ENCODE assay signal across 9 mouse cellular contexts in the genomic region with DNA sequence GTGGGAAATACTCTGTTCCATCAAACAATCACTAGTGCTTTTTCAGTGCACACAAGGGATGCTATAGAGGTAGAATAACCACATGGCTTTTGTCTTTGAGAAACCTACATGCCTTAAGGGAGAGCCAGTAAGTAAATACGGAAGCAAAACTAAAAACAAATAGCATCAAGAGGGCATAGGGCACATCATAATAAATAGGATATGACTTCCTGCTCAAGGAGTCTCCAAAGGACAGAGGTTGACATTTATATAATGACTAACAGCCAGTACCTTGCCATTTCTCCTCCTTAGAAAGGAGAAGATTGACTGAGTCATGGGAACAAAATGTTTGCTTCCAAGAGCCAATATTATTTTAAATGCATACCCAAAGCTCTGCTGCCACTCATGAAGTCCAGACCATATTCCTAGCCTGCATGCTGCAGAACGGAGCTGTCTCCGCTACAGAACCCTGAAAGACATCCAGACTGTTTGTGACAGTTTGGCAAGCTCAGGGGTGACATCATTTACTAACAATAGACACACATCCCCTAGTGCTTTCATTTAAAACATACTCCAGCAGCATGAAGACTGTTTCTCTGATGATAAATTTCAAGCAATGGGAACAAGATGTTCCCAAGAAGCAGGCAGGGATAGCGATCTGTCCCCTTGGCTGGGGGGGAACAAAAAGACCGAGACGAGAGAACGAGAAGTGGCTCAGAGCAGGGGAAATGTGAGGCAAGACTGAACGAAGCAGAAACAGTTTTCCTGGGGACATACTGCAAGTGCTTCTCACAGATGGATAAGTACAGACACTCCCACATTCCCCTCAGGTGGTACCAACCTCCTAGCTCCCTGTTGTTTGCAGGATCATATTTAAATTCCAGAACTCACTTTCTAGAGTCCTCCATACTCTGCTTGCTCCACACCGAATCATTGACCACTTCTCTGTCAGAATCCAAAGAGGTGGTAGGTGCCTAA. TPM values are rescaled to one million over a fixed set of nuclear protein-coding genes. Genes with fewer than 3 reads are reported as not detected.
DNase-seq lines count a peak whose midpoint lies in the region; ATAC-seq and TF ChIP-seq lines count a peak whose summit lies in the region.
"Had no signal": no experiment of that assay in that cellular context is flagged by ENCODE, and none has a peak within 500 bp of the region (broad histone marks: within the 10 kb centered on the region; RNA-seq: fewer than 3 reads in every experiment).

No protein-coding gene starts in this region.

- TF ChIP-seq CTCF in midbrain, postnatal 0 days (IDR thresholded peaks at IDR 0.05): no peak
- TF ChIP-seq CTCF in stomach, postnatal 0 days (IDR thresholded peaks at IDR 0.05; ENCODE audit: low read depth): no peak

- 61% methylated on average over 9 of the region's 9 CpGs for WGBS in midbrain, postnatal 0 days
- WGBS in midbrain, embryonic 16.5 days: 71% methylated on average over 9 of the region's 9 CpGs
- 38% methylated on average over 9 of the region's 9 CpGs for WGBS in stomach, postnatal 0 days
- 66% methylated on average over 9 of the region's 9 CpGs for whole genome bisulfite sequencing in hindbrain, embryonic 14.5 days

- no peak for TF ChIP-seq EP300 in stomach, postnatal 0 days (optimal IDR thresholded peaks at IDR 0.05)

- H3K4me2 ChIP-seq in midbrain, postnatal 0 days (ENCODE audit: low read depth, low read length, poor library complexity, severe bottlenecking): no peak overlapping the region
- H3K4me2 ChIP-seq in midbrain, embryonic 16.5 days (ENCODE audit: low read length): no peak overlapping the region
- H3K4me2 ChIP-seq in stomach, postnatal 0 days (replicated peaks; ENCODE audit: low read depth): no peak overlapping the region
- no peak overlapping the region for H3K4me2 ChIP-seq in hindbrain, embryonic 14.5 days (replicated peaks)
- H3K4me2 ChIP-seq: limb, embryonic 13.5 days had no signal

- intact Hi-C loops in heart, postnatal 25 days (cut with DNase I): loop anchor here (10.0 kb wide), 1 partner anchor 145 kb away; no protein-coding TSS in a partner anchor

- no peaks in the 10 kb centered on the region for H3K4me1 ChIP-seq in midbrain, postnatal 0 days (ENCODE audit: insufficient read depth, low read length)
- no peaks in the 10 kb centered on the region for H3K4me1 ChIP-seq in midbrain, embryonic 16.5 days (ENCODE audit: control insufficient read depth, insufficient read depth, low read length)
- H3K4me1 ChIP-seq in stomach, postnatal 0 days (replicated peaks; ENCODE audit: control insufficient read depth, insufficient read depth): no peaks in the 10 kb centered on the region
- no peaks in the 10 kb centered on the region for H3K4me1 ChIP-seq in hindbrain, embryonic 14.5 days (replicated peaks; ENCODE audit: control insufficient read depth, insufficient read depth, low read length)
- H3K4me1 ChIP-seq: limb, embryonic 13.5 days had no signal

- no peak overlapping the region for H3K4me3 ChIP-seq in midbrain, postnatal 0 days (ENCODE audit: low read depth, low read length)
- no peak overlapping the region for H3K4me3 ChIP-seq in midbrain, embryonic 16.5 days (ENCODE audit: low read depth, low read length)
- no peak overlapping the region for H3K4me3 ChIP-seq in stomach, postnatal 0 days (ENCODE audit: low read depth, low read length)
- no peak overlapping the region for H3K4me3 ChIP-seq in hindbrain, embryonic 14.5 days (replicated peaks; ENCODE audit: low read length)
- H3K4me3 ChIP-seq: limb, embryonic 13.5 days had no signal

- 0 out of 2 replicates have a peak, but pooled peaks have one; percentile 54 for ATAC-seq in midbrain, postnatal 0 days (ENCODE audit: low FRiP score)
- no peak for ATAC-seq in midbrain, embryonic 16.5 days
- ATAC-seq in stomach, postnatal 0 days (ENCODE audit: low FRiP score, low TSS enrichment): peak; percentile 83
- no peak for ATAC-seq in hindbrain, embryonic 14.5 days (ENCODE audit: low FRiP score)

- H3K36me3 ChIP-seq in midbrain, postnatal 0 days (ENCODE audit: insufficient read depth, low read length): no peaks in the 10 kb centered on the region
- no peaks in the 10 kb centered on the region for H3K36me3 ChIP-seq in midbrain, embryonic 16.5 days (ENCODE audit: control insufficient read depth, insufficient read depth, low read length)
- no peaks in the 10 kb centered on the region for H3K36me3 ChIP-seq in stomach, postnatal 0 days (ENCODE audit: control insufficient read depth, insufficient read depth, low read length)
- no peaks in the 10 kb centered on the region for H3K36me3 ChIP-seq in hindbrain, embryonic 14.5 days (replicated peaks; ENCODE audit: control insufficient read depth, insufficient read depth)
- H3K36me3 ChIP-seq: limb, embryonic 13.5 days had no signal

- no peaks in the 10 kb centered on the region for H3K9me3 ChIP-seq in midbrain, postnatal 0 days (ENCODE audit: low read length)
- H3K9me3 ChIP-seq in midbrain, embryonic 16.5 days (replicated peaks; ENCODE audit: control insufficient read depth, low read length, poor library complexity, severe bottlenecking): no peaks in the 10 kb centered on the region
- no peaks in the 10 kb centered on the region for H3K9me3 ChIP-seq in stomach, postnatal 0 days (ENCODE audit: control insufficient read depth, low read length)
- no peaks in the 10 kb centered on the region for H3K9me3 ChIP-seq in hindbrain, embryonic 14.5 days (ENCODE audit: control insufficient read depth, low read length)
- H3K9me3 ChIP-seq: limb, embryonic 13.5 days had no signal

- peak; percentile 42 for DNase-seq in midbrain, postnatal 0 days (ENCODE audit: low spot score)
- DNase-seq in cerebellum, postnatal 14 days: peak; percentile 73 to 82
- peak; percentile 55 for DNase-seq in heart, postnatal 25 days (ENCODE audit: low spot score)
- peak; percentile 32 to 66 for DNase-seq in left cerebral cortex, adult 9 months (ENCODE audit: low spot score in 2 of 2)
- DNase-seq in stomach, postnatal 0 days (ENCODE audit: low spot score): no peak
- DNase-seq in urinary bladder, adult 18-20 months (ENCODE audit: low spot score in 2 of 2): no peak
- no peak for DNase-seq in hindbrain, embryonic 14.5 days (ENCODE audit: low spot score)

- H3K9ac ChIP-seq in midbrain, postnatal 0 days (replicated peaks; ENCODE audit: low read length, poor library complexity, severe bottlenecking): no peak overlapping the region
- H3K9ac ChIP-seq in midbrain, embryonic 16.5 days (ENCODE audit: low read depth, low read length): no peak overlapping the region
- H3K9ac ChIP-seq in stomach, postnatal 0 days (ENCODE audit: low read length): no peak overlapping the region
- H3K9ac ChIP-seq in hindbrain, embryonic 14.5 days: no peak overlapping the region
- H3K9ac ChIP-seq: limb, embryonic 13.5 days had no signal

- H3K27me3 ChIP-seq in midbrain, postnatal 0 days (ENCODE audit: insufficient read depth, low read length): no peaks in the 10 kb centered on the region
- H3K27me3 ChIP-seq in midbrain, embryonic 16.5 days (ENCODE audit: control insufficient read depth, insufficient read depth, low read depth, low read length): no peaks in the 10 kb centered on the region
- H3K27me3 ChIP-seq in stomach, postnatal 0 days (ENCODE audit: control insufficient read depth, insufficient read depth, low read length): no peaks in the 10 kb centered on the region
- H3K27me3 ChIP-seq in hindbrain, embryonic 14.5 days (ENCODE audit: control insufficient read depth, insufficient read depth, low read length): peaks cover 3% of the 10 kb centered on the region; the same call in 1 of the 2 replicates

- no peak overlapping the region for H3K27ac ChIP-seq in midbrain, postnatal 0 days (ENCODE audit: low read depth, low read length)
- H3K27ac ChIP-seq in midbrain, embryonic 16.5 days (ENCODE audit: low read length): no peak overlapping the region
- peak overlapping the region; percentile 65 for H3K27ac ChIP-seq in stomach, postnatal 0 days (replicated peaks)
- H3K27ac ChIP-seq in hindbrain, embryonic 14.5 days: no peak overlapping the region
- H3K27ac ChIP-seq: limb, embryonic 13.5 days had no signal

RNA-seq across cellular contexts. Expression of a gene that starts 3.5 kb away (rescaled TPM):
- 0.33 and 0.71 TPM in 2 replicates for total RNA-seq in midbrain, postnatal 0 days (2014; rRNA removed)
- 0.20 and 0.32 TPM in 2 replicates for polyA plus RNA-seq in midbrain, postnatal 0 days (2015; fragmentation: Nextera tagmentation; extraction: Ambion mirVana)
- 0.23 and 0.31 TPM in 2 replicates for polyA plus RNA-seq in midbrain, embryonic 16.5 days (2015; fragmentation: Nextera tagmentation; extraction: Ambion mirVana)
- total RNA-seq in heart, postnatal 25 days (2021): under 1 TPM; 0.13 to 0.20 TPM
- polyA plus RNA-seq in stomach, postnatal 0 days (2015; fragmentation: Nextera tagmentation; extraction: Ambion mirVana): 0.04 and 0.08 TPM in 2 replicates
- polyA plus RNA-seq in hindbrain, embryonic 14.5 days (2014; fragmentation: Nextera tagmentation; extraction: Ambion mirVana): 0.09 and 0.10 TPM in 2 replicates

Comparison
In these comparisons a context has a peak if more than half of its experiments do, and no peak if none do; other contexts are left out.
1. ATAC-seq: peak in midbrain, postnatal 0 days (single experiment) and stomach, postnatal 0 days (single experiment); none in midbrain, embryonic 16.5 days (single experiment) and hindbrain, embryonic 14.5 days (single experiment).
2. DNase-seq: peak in midbrain, postnatal 0 days (single experiment), cerebellum, postnatal 14 days (2 of 2), heart, postnatal 25 days (single experiment) and left cerebral cortex, adult 9 months (2 of 2); none in stomach, postnatal 0 days (single experiment), urinary bladder, adult 18-20 months (0 of 2) and hindbrain, embryonic 14.5 days (single experiment).